Mouse (Mus musculus) urinary bladder, adult 18-20 months (tissue): ENCODE measurements at regions not wholly inside any gene's neighbourhood (a gene's known extent, or its start where the extent isn't known, plus 50 kb on each side); places are given as distances from the start of the nearest gene placed in this dataset.

Source experiments
- DNase-seq, 2 experiments: peaks; one replicate each; pipeline ENCODE4 v3.0.0; 2022; ENCODE audit warnings: low spot score in 2 of 2, mixed read lengths in 2 of 2

DNA sequence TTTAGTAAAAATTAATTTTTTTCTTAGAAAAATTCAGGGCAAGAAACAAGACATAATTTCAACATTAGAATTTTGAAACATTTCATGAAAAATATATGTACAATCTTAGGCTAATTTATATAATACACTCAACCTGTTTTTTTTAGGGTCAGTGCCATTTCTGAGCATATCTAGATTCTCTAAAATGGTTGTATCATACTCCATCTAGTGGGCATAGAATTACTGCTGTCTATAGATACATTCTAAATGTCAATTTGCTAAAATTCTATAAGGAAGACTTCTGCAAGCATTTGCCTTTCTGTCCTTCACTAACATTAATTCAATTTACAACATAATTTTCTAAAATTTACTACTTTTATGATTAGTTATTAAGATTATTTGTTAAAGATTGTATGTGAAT, 507.7 kb downstream of the Zbbx start:
- no peak for DNase-seq

DNA sequence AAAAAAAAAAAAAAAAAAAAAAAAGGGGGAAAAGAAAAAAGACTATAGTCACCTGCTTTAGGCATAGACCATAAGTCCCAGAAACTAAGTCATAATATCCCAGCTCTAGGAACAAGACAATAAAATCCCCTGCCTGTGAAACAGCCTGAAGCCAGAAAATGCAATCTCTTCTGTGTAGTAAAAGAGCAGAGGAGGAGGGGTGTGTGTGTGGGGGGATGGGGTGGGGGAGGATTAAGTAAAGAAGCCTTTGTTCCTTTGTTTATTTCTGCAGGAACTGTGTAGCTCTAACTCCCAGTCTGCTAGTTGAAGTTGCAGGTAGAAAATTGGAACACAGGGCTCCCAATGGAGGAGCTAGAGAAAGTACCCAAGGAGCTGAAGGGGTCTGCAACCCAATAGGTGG, 532.2 kb downstream of the Zbbx start:
- no peak for DNase-seq

DNA sequence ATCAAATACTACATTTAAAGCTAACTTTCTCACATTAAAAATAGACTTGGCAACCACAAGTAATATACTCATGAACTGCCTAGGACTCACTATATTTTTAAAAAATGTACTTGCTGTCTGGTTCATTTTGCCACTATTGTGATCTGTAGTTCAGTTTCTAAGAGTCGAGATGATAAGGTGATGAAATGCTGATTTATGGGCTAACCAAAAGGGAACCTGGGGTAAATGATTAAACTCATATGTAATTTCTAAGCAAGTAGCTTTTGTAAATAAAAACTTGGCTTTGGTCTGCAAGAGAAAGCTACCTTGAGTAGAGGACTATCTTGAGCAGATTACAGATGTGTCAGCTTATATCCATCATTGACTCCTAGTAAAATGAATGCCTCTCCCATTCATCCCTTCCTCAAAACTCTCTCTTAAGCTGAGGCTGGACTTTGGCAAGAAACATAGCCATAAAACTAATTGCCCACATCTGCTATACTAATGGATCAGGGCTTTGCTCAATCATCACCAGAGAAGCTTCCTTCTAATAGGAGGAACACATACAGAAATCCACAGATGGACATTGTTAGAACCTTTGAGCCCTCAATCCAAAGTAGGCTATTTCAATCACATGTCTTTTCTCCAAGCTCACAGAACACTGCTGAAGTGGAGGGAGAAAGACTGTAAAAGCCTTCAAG, 563.4 kb downstream of the Zbbx start:
- no peak for DNase-seq

DNA sequence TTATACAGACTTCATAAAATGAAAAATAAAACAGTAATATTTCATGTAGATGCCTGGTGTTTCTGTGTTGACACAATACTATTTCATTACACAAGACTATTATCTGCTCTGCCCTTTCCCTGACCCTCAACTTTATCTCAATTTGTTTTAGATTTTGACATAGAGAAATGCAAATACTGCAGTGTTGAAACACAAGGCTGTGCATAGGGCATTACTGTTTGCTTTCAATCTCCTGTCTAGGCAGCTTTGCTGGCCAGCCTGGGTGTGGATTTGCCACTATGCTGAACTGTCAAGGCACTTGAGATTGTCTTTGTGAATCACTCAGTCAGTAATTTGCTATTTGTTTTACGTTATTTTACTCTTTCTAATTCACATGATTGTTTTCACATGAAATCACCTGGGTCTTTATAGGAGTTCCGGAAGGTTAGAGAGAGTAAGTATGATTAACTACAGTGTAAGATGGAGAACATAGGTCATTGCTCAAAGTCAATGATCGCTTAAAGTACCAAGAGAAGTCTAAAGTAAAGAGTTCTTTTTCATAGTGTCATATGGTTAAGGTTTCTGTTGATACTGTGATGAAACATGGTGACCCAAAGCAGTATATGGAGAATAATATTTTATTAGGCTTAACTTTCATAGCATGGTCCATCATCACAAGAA, 576.0 kb downstream of the Zbbx start:
- peak in 1 of 2 experiments; percentile 30 for DNase-seq

DNA sequence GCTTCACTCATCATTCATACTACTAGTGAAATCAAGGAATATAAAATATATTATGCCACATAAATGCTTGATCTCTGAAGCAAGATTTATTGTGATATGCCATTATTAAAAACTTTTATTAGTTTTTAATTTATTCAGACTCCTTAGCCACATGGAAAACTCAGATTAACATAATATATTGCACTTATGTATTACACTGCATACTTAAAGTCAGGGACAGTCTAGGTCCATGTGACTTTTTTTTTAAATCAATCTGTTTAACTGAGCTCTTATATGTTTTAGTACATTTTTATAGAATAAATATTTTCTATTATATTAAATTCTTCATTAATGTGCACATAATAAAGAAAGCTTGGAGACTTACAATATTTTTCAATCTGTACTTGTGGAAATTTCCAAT, 599.7 kb downstream of the Zbbx start:
- DNase-seq = no peak

DNA sequence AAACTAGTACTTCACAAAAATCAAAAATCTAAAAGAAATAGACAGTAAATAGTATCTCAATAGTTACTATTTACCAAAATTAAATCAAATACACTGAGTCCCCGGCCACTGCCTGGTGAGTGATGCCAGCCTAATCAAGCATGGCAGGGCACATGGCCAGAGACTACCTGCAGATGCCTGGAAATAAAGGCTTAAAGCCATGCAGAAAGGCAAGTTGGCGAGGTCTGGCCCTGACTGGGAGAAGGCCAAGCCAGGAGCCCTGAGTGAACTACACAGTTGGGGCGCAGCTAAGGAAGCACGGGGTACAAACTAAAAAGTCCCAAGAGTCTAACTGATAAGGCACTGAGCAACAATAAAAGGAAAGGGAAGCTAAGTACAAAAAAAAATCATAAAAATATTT, 630.0 kb downstream of the Zbbx start:
- no peak for DNase-seq

DNA sequence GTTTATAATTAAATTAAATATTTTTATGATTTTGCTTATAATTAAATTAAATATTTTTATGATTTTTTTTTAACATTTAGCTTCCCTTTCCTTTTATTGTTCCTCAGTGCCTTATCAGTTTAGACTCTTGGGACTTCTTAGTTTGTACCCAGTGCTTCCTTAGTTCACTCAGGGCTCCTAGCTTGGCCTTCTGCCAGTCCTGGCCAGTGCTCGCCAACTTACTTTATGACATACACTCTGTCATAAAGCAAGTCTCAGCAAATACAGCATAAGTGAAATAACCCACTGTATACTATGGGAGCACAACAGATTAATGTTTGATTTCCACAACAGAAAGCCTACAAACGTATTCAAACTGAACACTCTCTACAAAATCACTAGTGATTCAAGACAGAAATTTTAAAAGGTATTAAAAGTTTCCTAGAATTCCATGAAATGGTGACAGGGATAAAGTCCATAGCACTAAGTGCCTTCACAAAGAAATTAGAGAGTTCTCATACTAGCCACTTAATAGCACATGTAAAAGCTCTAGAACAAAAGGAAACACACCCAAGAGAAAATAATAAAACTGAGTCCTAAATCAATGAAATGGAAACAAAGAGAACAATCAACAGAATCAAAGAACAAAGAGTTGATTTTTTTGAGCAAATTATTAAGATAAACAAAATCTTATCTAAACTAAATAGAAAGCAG, 630.7 kb downstream of the Zbbx start:
- no peak for DNase-seq

DNA sequence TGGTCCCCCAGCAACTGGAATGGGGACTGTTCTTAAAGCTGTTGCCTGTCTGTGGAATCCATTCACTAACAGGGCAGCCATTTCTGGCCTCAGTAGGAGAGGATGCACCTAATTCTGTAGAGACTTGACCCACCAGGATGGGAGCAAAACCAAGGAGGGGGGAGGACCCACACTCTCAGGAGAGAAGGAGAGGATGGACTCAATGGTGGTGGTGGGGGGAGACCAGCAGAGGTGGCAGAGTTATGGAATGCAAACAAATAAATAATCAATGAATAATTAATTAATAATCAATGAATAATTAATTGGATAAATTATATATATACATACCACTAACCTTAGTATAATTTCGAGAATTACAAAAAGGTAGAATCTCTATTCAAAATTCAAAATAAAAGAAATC, 681.1 kb downstream of the Zbbx start:
- DNase-seq = no peak
